Mouse (Mus musculus): ENCODE measurements around the gene Rnf44.

DNA sequence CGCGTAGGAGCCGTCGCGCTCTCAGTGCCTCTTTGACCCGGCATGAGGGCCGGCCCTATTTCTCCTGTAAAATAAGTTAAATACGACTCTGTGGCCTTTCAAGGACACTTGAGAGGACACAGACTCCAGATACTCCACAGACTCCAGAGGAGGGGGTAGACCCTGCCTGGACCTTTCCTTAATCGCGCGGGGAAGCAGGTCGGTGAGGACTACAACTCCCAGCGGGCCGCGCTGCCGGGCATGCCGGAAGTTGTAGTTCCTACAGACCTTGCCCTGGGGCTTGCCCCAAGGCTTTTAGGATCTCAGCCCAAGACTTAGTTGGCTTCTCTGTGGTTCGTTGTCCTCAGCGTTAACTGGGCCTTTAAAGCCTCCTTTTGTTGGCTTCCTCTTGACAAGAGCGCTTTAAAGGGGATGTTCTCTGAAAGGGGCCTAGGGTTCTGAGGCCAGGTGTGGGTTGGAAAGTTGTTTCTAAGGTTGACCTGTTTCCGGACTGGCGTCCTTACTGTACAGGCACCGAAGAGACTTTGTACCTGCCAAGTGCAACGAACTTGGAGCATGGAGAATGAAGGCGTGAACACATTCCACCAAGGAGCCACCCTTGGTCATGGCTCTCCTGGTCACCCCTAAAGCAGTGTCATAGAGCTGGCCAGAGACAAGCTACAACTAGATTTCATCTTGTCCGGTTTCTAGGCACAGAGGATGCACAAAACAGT, 797 bp upstream of the Rnf44 start:
- no peak for TF ChIP-seq CTCF (IDR thresholded peaks at IDR 0.05; ENCODE audit: extremely low read depth, insufficient read depth, insufficient read length, insufficient replicate concordance)
- peak; percentile 30; the same call in 1 of the 2 replicates for TF ChIP-seq POLR2A (IDR thresholded peaks at IDR 0.05; ENCODE audit: low read depth, low read length)

All from spleen, adult 2 months (tissue).